Mouse (Mus musculus) kidney, adult 2 months (tissue): Measurements from ENCODE around the gene Ufsp1.

Experiments used
- CTCF ChIP-seq: fragments of 200-500 bp; conservative IDR thresholded peaks from 2 replicates; pipeline ENCODE4 v1.5.1; 2011; ENCODE audit warnings: low read depth, mild to moderate bottlenecking, control low read depth, low read length, moderate library complexity, mixed read lengths; ENCODE audit not compliant: insufficient read depth, insufficient read length
- POLR2A ChIP-seq: fragments of 200-500 bp; IDR thresholded peaks from one replicate; pipeline ENCODE4 v1.6.1; 2011; ENCODE audit warnings: low read depth, low read length, control low read depth

DNA sequence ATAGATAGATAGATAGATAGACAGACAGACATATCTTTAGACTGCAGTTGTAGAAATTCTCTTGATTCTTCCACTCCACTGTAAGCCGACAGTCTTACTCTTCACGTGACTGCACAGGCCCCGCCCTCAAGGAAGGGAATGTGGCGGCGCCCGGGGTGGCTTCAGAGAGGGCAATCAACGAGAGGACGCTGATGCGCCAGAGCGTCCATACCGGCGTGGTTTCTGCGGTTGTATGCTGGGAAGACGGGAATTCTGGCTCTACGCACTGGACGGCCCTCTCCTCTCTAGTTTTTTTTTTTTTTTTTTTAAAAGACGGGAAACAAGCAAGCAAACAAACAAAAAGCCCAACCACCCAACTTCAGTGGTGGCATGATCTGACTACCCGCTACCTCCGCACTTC lies 43.8 kb downstream of the Ufsp1 start:
- TF ChIP-seq CTCF, result no peak
- peak; percentile 69 for TF ChIP-seq POLR2A
